Mouse (Mus musculus) neural tube, embryonic 14.5 days (tissue): Measurements from ENCODE around the gene Ptgfrn. TPM values are rescaled to one million over a fixed set of nuclear protein-coding genes. Genes with fewer than 3 reads are reported as not detected.
A peak's percentile ranks its signal among the peaks of the same experiment; 100 is the strongest.

Experiments
- ATAC-seq: fragments of 200-750 bp; cut with Nextera tagmentation; 2 replicates; pipeline ENCODE4 v1.8.0; 2017; ENCODE audit warnings: low read depth, mild to moderate bottlenecking, moderate TSS enrichment, moderate library complexity
- H3K27ac ChIP-seq: fragments of 300-500 bp; sonication (generic); 2 replicates; pipeline ENCODE4 v1.5.1; 2014; ENCODE audit warnings: low read depth, mild to moderate bottlenecking, control low read depth, low read length, moderate library complexity, mixed read lengths
- H3K27me3 ChIP-seq: fragments of 300-500 bp; sonication (generic); 2 replicates; pipeline ENCODE4 v1.6.1; 2014; ENCODE audit warnings: low read length; ENCODE audit not compliant: control insufficient read depth, insufficient read depth
- H3K36me3 ChIP-seq: fragments of 300-500 bp; sonication (generic); 2 replicates; pipeline ENCODE4 v1.6.1; 2014; ENCODE audit warnings: low read length, mixed read lengths; ENCODE audit not compliant: control insufficient read depth, insufficient read depth
- H3K4me1 ChIP-seq: fragments of 300-500 bp; sonication (generic); 2 replicates; pipeline ENCODE4 v1.6.1; 2014; ENCODE audit warnings: low read length; ENCODE audit not compliant: control insufficient read depth, insufficient read depth
- H3K4me2 ChIP-seq: fragments of 300-500 bp; sonication (generic); 2 replicates; pipeline ENCODE4 v1.6.1; 2014; ENCODE audit warnings: mild to moderate bottlenecking, low read depth, low read length, control low read depth
- H3K4me3 ChIP-seq: fragments of 300-500 bp; sonication (generic); 2 replicates; pipeline ENCODE4 v1.5.1; 2014; ENCODE audit warnings: low read depth, low read length, control low read depth, mixed read lengths
- H3K9ac ChIP-seq: fragments of 300-500 bp; sonication (generic); replicated peaks from 2 replicates; pipeline ENCODE4 v1.6.1; 2014; ENCODE audit warnings: low read depth, mild to moderate bottlenecking, control low read depth, low read length, mixed read lengths
- H3K9me3 ChIP-seq: fragments of 300-500 bp; sonication (generic); 2 replicates; pipeline ENCODE4 v1.6.1; 2016; ENCODE audit warnings: low read length; ENCODE audit not compliant: control insufficient read depth
- whole genome bisulfite sequencing: fragments of 180-500 bp; shearing (Covaris S2); extraction: QIAGEN DNeasy Blood & Tissue Kit; methylation state at CpG from one replicate; pipeline ENCODE4 v1.1.7; 2014; 5-methylcytosine and 5-hydroxymethylcytosine counted together
- polyA plus RNA-seq: library from polyadenylated mRNA; unstranded; fragments of >200 nt; fragmentation: Nextera tagmentation; extraction: Ambion mirVana; gene quantifications from 2 replicates; pipeline ENCODE4 v1.2.1, GENCODE M21; 2014

Ptgfrn gene
- 4.4 and 4.7 TPM in 2 replicates for polyA plus RNA-seq

DNA sequence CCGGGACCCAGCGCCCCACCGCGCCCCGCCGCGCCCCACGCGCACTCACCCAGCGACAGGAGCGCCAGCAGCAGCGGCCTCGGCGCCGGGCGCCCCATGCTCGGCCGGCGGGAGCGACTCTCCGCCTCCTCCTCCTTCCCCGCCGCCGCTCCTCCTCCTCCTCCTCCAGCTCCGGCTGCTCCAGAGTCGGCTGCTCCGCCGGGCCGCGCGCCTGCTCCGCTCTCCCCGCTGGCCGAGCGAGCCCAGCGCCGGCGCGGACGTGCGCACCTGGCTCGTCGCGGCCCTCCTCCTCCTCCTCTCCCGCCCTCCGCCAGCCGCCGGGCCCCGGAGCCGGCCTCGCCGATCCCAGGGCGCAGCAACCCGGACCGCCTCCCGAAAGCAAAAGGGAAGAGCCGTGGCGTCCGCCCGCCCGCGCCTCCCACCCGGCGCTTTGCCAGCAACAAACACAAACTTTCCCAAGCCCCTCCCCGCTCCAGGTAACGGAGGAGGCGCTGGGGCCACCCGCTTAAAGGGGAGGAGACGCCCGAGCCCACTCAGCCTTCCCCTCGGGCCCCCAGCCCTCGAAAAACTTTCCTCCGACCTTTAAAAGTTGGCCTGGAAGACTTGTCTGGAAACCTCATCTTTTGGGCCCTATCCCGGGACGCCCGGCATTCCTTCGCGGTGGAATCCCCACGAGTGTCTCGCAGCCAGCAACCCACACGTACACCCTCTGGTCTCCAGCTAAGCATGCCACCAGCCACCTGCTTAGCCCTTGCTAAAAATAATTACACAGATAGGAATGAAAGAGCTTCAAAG lies at the start of gene Ptgfrn:
TSS of gene Ptgfrn (minus strand) at position 236 of the 795 bp plus-strand sequence.
- Histone ChIP-seq H3K9ac (peak within 1 kb of the TSS; percentile 82), H3K9me3 (no peaks in the 10 kb centered on the region), H3K4me2 (peak within 1 kb of the TSS; percentile 87), H3K4me3 (peak within 1 kb of the TSS; percentile 70), H3K36me3 (no peaks in the 10 kb centered on the region), H3K27me3 (no peaks in the 10 kb centered on the region; the same call in 1 of the 2 replicates), H3K27ac (peak within 1 kb of the TSS; percentile 30; the same call in 1 of the 2 replicates), H3K4me1 (peaks cover 16% of the 10 kb centered on the region)
- under 1% methylated on average over 46 of the region's 81 CpGs for WGBS
- ATAC-seq = peak; percentile 80

DNA sequence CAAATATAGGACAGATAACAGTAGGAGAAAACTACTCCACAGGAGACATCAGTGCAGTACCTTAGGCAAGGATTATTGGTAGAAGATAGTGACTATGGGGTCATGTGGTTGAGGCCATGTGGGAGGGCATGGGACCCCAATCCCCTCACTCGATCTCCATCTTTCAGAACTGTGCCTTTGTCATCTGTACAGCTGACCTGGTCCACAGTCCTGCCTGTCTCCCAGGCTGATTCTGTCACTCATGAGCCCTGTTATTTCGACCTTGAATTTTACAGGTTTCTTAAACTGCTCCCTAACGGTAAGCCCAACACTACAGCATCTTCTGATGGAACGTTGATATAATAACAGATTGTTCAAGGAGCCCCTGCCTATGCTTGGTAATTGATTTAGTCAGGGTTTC lies 49.6 kb upstream of the Ptgfrn start:
- WGBS = 93% methylated on average over 4 of the region's 4 CpGs
- Histone ChIP-seq H3K27me3 (no peaks in the 10 kb centered on the region), H3K36me3 (no peaks in the 10 kb centered on the region), H3K4me2 (no peak overlapping the region), H3K9me3 (no peaks in the 10 kb centered on the region), H3K4me3 (no peak overlapping the region), H3K9ac (no peak overlapping the region), H3K27ac (no peak overlapping the region), H3K4me1 (peaks cover 6% of the 10 kb centered on the region; the same call in 1 of the 2 replicates)
- no peak for ATAC-seq

DNA sequence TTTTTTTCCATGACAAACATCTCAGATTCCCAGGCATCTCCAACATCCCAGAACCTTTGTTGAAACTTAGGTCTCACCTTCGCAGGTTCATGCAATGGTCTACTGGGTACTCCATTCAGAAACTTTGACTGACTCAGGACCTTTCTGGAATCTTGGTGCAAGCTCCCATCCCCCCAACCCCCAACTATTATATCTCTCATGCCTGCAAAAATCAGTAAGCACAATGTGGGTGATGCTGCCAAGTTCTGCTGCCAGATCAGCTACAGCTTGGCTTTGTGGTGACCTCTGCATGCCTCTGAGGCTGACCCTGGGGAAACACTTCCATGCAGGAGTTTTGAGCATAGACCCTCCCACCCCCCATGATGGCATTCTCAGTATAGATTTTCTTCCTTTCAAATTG lies 44.0 kb upstream of the Ptgfrn start:
- H3K4me1 ChIP-seq = no peaks in the 10 kb centered on the region
- H3K4me3 ChIP-seq = no peak overlapping the region
- no peak overlapping the region for H3K4me2 ChIP-seq
- H3K27ac ChIP-seq = no peak overlapping the region
- 100% methylated on average over 1 of the region's 1 CpGs for WGBS
- no peak for ATAC-seq
- H3K36me3 ChIP-seq = no peaks in the 10 kb centered on the region
- H3K9me3 ChIP-seq = no peaks in the 10 kb centered on the region
- no peak overlapping the region for H3K9ac ChIP-seq
- no peaks in the 10 kb centered on the region for H3K27me3 ChIP-seq

DNA sequence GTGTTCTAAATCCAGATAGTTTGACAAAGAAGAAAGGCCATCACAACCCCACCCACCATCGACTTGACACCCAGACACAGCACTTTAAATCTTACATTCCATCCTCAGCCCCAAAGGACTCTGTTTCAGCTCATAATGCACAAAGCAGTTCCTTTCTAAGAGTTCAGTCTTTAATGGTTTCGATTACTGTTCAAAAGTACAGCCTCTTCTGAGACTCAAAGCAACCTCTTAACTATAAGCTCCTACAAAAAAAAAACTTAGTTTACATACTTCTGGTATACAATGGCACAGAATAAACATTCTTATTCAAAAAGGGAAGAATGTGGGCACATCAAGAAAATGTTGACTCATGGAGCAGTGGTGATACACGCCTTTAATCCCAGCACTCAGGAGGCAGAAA lies 43.3 kb upstream of the Ptgfrn start:
- no peak overlapping the region for H3K4me3 ChIP-seq
- H3K27me3 ChIP-seq = no peaks in the 10 kb centered on the region
- 87% methylated on average over 3 of the region's 3 CpGs for WGBS
- no peaks in the 10 kb centered on the region for H3K4me1 ChIP-seq
- no peaks in the 10 kb centered on the region for H3K36me3 ChIP-seq
- no peak overlapping the region for H3K4me2 ChIP-seq
- no peak overlapping the region for H3K9ac ChIP-seq
- no peak overlapping the region for H3K27ac ChIP-seq
- ATAC-seq = no peak
- H3K9me3 ChIP-seq = no peaks in the 10 kb centered on the region

DNA sequence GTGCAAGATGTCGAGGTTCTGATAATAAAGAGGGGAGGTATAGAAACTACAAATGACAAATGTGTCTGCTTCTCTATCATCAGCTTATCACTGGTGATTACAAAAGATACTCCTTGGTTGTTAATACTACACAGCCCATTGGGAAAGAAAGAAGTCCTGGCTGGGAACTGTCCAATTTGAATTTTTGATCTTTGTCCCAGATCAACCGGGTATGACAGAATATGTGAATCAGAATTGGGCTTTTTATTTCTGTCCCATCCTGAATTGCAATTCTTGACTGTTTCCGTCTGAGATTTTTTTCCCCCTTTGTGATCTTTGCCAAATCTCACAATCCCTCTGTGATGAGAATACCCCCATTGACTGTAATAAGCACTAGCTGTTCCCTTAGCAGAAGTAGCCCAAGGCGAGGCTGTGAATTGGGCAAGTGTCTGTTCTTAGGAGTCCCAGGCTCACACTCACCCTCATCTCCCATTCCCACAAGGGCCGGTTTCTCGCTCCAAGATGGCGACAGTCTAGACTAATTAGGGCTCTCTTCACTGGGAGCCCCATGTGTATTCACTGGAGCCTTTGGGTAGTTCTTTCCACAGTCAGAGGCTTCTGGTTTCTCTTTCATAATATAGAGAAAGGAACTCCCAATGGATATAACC lies 36.2 kb upstream of the Ptgfrn start:
- H3K4me1 ChIP-seq = peaks cover 12% of the 10 kb centered on the region; the same call in 1 of the 2 replicates

DNA sequence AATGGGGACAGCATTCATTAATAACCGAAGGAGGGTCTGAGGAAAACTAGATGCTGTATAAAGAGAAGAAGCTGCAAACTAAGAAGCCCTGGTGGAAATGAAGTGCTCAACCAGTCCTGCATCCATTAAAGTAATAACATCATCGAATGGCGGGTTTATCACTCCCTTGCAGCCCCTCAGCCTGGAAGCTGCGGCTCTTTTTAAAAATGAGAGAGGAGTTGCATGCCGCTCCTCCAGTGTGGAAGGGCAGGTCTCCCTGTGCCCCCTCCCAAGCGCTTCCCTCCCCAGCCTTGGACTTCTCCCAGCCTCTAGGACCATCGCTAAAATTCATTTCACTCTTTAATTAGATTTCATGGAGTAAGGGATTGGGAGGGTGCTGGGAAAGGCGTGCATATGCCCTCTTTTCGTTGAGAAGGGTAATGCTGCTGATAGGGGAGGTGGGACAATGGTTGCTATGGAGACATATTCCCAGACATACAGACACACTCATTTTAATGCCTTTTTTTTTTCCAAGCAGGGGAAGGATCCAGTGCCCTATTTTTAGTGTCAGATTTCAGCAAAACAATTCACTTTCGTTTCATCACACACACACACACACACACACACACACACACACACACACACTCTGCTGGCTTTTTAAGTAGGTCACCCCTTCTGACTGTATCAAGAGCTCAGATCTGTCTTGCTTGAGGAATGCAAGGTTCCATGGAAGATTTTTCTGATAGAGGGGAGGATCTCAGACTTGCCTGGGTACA lies 35.4 kb upstream of the Ptgfrn start:
- WGBS = 20% methylated on average over 10 of the region's 10 CpGs
- ATAC-seq = peak; percentile 88
- no peaks in the 10 kb centered on the region for H3K9me3 ChIP-seq
- H3K36me3 ChIP-seq = no peaks in the 10 kb centered on the region
- 0 out of 2 replicates have a peak overlapping the region, but pooled peaks have one; percentile 32 for H3K9ac ChIP-seq
- H3K4me2 ChIP-seq = peak overlapping the region; percentile 43
- H3K27ac ChIP-seq = peak overlapping the region; percentile 82
- H3K27me3 ChIP-seq = no peaks in the 10 kb centered on the region
- H3K4me3 ChIP-seq = no peak overlapping the region
- H3K4me1 ChIP-seq = peaks cover 12% of the 10 kb centered on the region; the same call in 1 of the 2 replicates

More for the DNA sequence above, 36.2 kb upstream of the Ptgfrn start:
- no peak overlapping the region for H3K9ac ChIP-seq
- no peaks in the 10 kb centered on the region for H3K9me3 ChIP-seq
- H3K27me3 ChIP-seq = no peaks in the 10 kb centered on the region
- H3K36me3 ChIP-seq = no peaks in the 10 kb centered on the region
- peak overlapping the region; percentile 43; the same call in 1 of the 2 replicates for H3K4me2 ChIP-seq
- 62% methylated on average over 7 of the region's 7 CpGs for WGBS
- H3K4me3 ChIP-seq = no peak overlapping the region
- peak overlapping the region; percentile 82 for H3K27ac ChIP-seq
- no peak for ATAC-seq

DNA sequence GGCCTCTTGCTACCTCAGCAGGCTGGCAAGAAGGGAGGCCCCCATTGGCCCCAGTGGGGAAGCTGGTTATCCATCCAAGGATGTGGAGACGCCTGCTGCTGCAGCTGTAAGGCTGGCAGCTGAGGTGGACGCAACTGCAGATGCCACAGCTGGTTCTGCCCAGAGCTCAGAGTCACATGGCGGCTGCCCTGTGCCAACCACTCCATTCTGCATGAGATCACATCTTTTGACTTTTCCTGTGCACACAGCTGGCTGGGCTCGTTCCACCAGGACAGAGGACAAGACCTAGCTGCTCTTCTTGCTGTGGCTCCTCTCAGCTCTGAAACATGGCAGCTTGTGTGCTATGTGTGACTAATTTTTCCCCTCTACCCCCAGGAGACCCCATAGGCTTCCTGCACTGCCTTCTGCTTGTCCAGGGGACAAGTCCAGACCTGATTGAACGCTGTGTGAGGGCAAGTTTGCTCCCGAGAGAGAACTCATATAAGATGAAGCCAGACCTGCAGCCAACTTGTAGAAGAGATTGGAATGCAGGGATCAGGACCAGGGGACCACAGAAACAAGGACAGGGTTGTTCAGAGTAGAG lies 34.4 kb upstream of the Ptgfrn start:
- peak; percentile 22; the same call in 1 of the 2 replicates for ATAC-seq
- H3K27me3 ChIP-seq = no peaks in the 10 kb centered on the region
- no peaks in the 10 kb centered on the region for H3K36me3 ChIP-seq
- no peak overlapping the region for H3K4me2 ChIP-seq
- peaks cover 12% of the 10 kb centered on the region; the same call in 1 of the 2 replicates for H3K4me1 ChIP-seq
- H3K9ac ChIP-seq = no peak overlapping the region
- whole genome bisulfite sequencing = 67% methylated on average over 6 of the region's 6 CpGs
- H3K9me3 ChIP-seq = no peaks in the 10 kb centered on the region
- peak overlapping the region; percentile 82 for H3K27ac ChIP-seq
- no peak overlapping the region for H3K4me3 ChIP-seq

DNA sequence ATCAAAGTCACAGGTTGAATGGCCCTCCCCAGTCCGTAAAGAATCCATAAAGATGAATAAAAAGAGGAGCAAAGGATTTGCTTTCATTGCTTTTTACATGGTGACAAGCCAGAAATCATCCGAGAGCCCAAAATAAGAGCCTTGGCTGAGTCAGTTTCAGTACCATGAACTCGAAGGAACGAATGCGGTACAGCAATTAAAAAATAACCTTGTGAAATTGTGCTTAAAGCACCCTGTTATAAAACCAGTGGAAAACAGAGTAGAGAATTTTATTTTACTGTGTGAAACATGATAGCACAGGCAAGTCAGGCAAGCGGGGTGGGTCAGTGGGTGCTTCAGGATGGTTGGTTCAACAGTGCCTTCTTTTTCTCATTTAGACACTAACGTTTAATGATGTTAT lies 33.4 kb upstream of the Ptgfrn start:
- Histone ChIP-seq H3K4me1 (peaks cover 12% of the 10 kb centered on the region; the same call in 1 of the 2 replicates), H3K4me2 (no peak overlapping the region), H3K27me3 (no peaks in the 10 kb centered on the region), H3K9ac (no peak overlapping the region), H3K9me3 (no peaks in the 10 kb centered on the region), H3K4me3 (no peak overlapping the region), H3K27ac (no peak overlapping the region), H3K36me3 (no peaks in the 10 kb centered on the region)
- 87% methylated on average over 7 of the region's 7 CpGs for WGBS
- ATAC-seq = no peak
